Mouse (Mus musculus) small intestine, adult 2 months (tissue): Measurements from ENCODE around the gene Pou6f2. TPM values are rescaled to one million over a fixed set of nuclear protein-coding genes. Genes with fewer than 3 reads are reported as not detected.

ENCODE experiments used
- H3K27ac ChIP-seq: fragments of 200-500 bp; 2 replicates; pipeline ENCODE4 v1.5.1; 2012; ENCODE audit warnings: low read depth, low read length, control low read depth, inconsistent platforms; ENCODE audit not compliant: insufficient read depth
- H3K27me3 ChIP-seq: fragments of 200-500 bp; 2 replicates; pipeline ENCODE4 v1.6.1; 2012; ENCODE audit warnings: mild to moderate bottlenecking, moderate library complexity, low read length, inconsistent platforms; ENCODE audit not compliant: control insufficient read depth, insufficient read depth
- H3K36me3 ChIP-seq: fragments of 200-500 bp; 2 replicates; pipeline ENCODE4 v1.6.1; 2012; ENCODE audit warnings: mild to moderate bottlenecking, low read length, control low read depth, inconsistent platforms; ENCODE audit not compliant: control insufficient read depth, insufficient read depth
- H3K4me1 ChIP-seq: fragments of 200-500 bp; 2 replicates; pipeline ENCODE4 v1.6.1; 2012; ENCODE audit warnings: low read length, inconsistent platforms, mixed read lengths; ENCODE audit not compliant: control insufficient read depth, insufficient read depth, insufficient read length
- H3K4me3 ChIP-seq: fragments of 200-500 bp; 2 replicates; pipeline ENCODE4 v1.5.1; 2012; ENCODE audit warnings: low read depth, mild to moderate bottlenecking, control low read depth, inconsistent platforms, low read length, moderate library complexity
- CTCF ChIP-seq: fragments of 200-500 bp; IDR thresholded peaks from 2 replicates; pipeline ENCODE4 v1.5.1; 2012; ENCODE audit warnings: low read depth, mild to moderate bottlenecking, control low read depth, inconsistent platforms, low read length, moderate library complexity, mixed read lengths; ENCODE audit not compliant: insufficient replicate concordance, insufficient read length; ENCODE audit errors: extremely low read depth
- POLR2A ChIP-seq: fragments of 200-500 bp; IDR thresholded peaks from 2 replicates; pipeline ENCODE4 v1.6.1; 2012; ENCODE audit warnings: low read depth, mild to moderate bottlenecking, control low read depth, inconsistent platforms, low read length, moderate library complexity
- WGBS: fragments of 180-500 bp; shearing (Covaris S2); methylation state at CpG from one replicate; pipeline ENCODE4 v1.1.7; 2018; 5-methylcytosine and 5-hydroxymethylcytosine counted together
- polyA plus RNA-seq: library from polyadenylated mRNA; depleted of rRNA; stranded (reverse); fragments of >200 nt; gene quantifications from 2 replicates; pipeline ENCODE4 v1.2.3, GENCODE M21; 2012; rRNA removed

The Pou6f2 gene
- polyA plus RNA-seq: not detected in 2 replicates

DNA sequence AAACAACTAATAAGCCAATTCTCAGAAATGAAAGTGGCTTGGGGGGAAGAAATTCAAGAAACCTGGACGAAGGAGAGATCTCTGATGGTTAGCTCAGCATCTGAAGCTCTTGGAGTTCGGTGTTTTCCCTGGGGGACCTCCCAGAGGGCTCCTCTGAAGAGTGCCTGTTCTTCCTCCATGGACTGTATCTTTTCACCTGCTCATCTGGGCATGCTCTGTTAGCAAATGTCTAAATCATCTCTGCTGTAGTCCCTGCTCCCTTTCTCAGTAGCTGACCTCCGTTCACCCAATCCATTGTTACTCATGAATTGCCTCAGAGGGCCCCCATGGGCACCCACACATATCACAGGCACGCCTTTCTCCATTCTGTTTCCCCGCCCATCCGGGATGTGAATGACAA is at the start of gene Pou6f2:
Pou6f2 (minus strand) TSS at position 101 of the 400 bp plus-strand sequence.
- Histone ChIP-seq H3K4me3 (no peak within 1 kb of the TSS), H3K27me3 (no peaks in the 10 kb centered on the region), H3K4me1 (no peaks in the 10 kb centered on the region), H3K36me3 (no peaks in the 10 kb centered on the region), H3K27ac (no peak within 1 kb of the TSS)
- WGBS: 72% methylated on average over 6 of the region's 6 CpGs
- TF ChIP-seq POLR2A (no peak), CTCF (no peak)

DNA sequence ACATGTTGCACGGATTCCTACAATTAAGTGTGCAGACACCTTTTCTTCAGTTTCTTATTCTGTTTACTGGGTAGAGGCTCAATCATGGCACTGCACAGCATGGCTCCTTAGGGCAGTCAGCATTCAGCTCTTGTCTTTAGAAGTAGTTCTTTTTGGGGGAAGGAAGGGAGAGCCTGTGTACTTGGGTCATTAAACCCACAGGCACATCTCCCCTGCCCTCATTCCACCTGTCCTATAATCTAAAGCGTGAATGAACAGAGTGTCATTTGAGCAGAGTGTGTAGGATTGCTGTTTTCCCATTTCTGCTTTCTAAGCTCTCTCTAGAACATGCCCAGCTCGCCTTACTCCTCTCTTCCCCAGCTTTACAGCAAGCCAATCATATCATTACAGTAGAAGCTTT is 42.4 kb upstream of the Pou6f2 start:
- 71% methylated on average over 3 of the region's 3 CpGs for WGBS
- no peak overlapping the region for H3K27ac ChIP-seq
- no peaks in the 10 kb centered on the region for H3K27me3 ChIP-seq
- H3K4me1 ChIP-seq: no peaks in the 10 kb centered on the region
- no peaks in the 10 kb centered on the region for H3K36me3 ChIP-seq
- TF ChIP-seq POLR2A: no peak
- TF ChIP-seq CTCF: no peak
- no peak overlapping the region for H3K4me3 ChIP-seq

DNA sequence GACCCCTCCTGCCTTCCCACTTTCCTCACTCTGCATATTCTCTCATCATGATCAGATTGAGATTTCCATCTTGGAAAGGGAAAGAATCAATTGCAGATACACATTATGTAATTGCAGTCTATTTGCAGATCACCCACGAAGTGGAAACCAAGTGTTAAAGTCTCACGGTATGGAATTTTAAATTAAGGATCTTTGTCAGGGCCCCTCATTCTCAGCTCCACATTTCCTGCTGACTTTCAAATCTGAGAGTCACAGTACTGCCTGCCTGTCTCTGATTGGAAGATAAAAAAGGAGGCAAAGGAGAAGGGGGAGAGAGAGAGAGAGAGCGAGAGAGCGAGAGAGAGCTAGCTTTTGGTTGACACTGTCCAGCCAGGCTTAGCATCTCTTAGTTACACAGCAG is 9.8 kb downstream of the Pou6f2 start:
- WGBS: 85% methylated on average over 4 of the region's 4 CpGs
- no peak overlapping the region for H3K4me3 ChIP-seq
- H3K36me3 ChIP-seq: no peaks in the 10 kb centered on the region
- no peak overlapping the region for H3K27ac ChIP-seq
- H3K4me1 ChIP-seq: no peaks in the 10 kb centered on the region
- TF ChIP-seq POLR2A (no peak), CTCF (no peak)
- no peaks in the 10 kb centered on the region for H3K27me3 ChIP-seq

DNA sequence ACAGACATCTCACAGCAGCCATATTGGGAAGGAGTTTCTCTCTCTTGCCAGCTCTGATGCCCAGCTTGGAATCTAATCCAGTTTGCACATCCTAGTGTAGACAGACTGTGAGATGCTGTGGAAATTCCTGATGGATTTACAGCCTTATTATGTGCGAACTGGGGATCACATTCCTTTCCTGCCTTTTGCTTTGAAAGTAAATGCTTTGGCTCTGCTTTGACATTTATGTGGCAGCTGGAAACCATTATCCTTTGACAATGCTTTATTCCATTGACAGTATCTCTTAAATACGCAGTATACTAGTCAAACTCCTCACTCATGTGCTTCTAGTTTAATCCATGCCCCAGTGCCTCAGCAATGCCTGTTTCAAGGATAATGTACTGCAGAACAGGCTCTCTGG is 34.1 kb downstream of the Pou6f2 start:
- H3K4me1 ChIP-seq: no peaks in the 10 kb centered on the region
- no peaks in the 10 kb centered on the region for H3K27me3 ChIP-seq
- no peaks in the 10 kb centered on the region for H3K36me3 ChIP-seq
- no peak overlapping the region for H3K4me3 ChIP-seq
- no peak overlapping the region for H3K27ac ChIP-seq
- WGBS: 51% methylated on average over 2 of the region's 2 CpGs
- TF ChIP-seq CTCF (no peak), POLR2A (no peak)

DNA sequence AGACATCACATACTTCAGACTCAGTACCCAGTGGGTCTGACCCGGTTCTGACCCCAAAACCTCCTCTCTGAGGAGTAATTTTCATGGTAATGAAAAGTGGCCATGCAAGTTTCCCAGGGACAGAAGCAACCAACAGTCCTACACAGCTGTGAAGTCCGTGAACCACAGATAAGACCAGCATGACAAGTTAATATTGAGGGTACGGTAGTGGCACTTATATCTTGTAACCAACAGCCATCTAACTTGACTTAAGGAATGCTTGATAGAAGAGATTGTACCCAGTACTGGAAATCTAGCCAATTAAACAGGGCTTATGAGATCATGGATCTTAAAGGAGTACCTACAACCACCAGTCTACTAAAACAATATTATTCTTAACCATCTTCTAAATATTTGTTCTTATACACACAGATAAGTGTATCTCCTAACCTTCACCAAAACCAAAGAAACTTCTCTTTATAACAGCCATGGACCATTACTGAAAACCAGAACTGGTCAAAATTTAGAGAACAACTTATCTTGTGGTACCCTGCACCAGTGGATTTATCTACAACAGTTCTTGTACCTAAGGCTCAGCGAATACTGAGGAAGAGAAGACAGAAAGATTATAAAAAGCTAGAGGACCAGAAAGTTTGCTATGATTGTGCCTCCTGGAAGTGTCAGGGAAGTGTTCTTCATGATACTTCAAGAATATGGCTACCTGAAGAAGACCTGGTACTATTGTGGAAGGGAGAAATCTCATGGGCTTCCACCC is 52.7 kb downstream of the Pou6f2 start:
- H3K27ac ChIP-seq: no peak overlapping the region
- TF ChIP-seq CTCF (no peak), POLR2A (no peak)
- H3K36me3 ChIP-seq: no peaks in the 10 kb centered on the region
- no peaks in the 10 kb centered on the region for H3K27me3 ChIP-seq
- H3K4me1 ChIP-seq: no peaks in the 10 kb centered on the region
- WGBS: 48% methylated on average over 4 of the region's 4 CpGs
- H3K4me3 ChIP-seq: no peak overlapping the region

DNA sequence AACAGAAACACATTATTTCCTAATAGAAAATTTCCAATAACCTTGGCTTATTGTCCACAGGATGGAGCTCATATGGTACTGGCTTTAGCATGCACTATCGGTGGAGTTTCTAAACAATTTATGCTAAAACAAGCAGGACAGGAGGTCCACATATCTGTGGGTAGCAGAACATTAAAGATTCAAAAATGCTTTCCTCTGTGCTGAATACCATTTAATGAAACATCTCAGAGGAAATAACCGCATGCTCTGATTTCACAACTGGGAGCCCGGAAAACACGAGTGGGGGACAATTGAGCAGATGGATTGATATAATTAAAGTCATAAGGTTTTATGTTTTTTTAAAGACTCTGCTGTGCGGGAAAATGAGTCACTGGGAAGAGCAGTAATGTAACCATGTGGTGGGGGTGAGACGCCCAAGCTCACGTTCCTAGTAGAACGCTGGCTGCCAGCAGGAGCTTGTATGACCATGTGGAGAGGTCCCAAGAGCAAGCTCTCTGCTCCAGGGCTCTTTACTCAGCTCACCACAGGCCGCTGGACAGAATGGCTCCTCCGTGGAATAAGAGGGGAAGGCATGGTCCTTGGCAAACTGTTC is 58.5 kb downstream of the Pou6f2 start:
- Histone ChIP-seq H3K27ac (no peak overlapping the region), H3K27me3 (no peaks in the 10 kb centered on the region), H3K4me3 (no peak overlapping the region), H3K4me1 (peaks cover 1% of the 10 kb centered on the region; the same call in 1 of the 2 replicates), H3K36me3 (no peaks in the 10 kb centered on the region)
- TF ChIP-seq POLR2A (no peak), CTCF (no peak)
- 76% methylated on average over 10 of the region's 10 CpGs for WGBS

DNA sequence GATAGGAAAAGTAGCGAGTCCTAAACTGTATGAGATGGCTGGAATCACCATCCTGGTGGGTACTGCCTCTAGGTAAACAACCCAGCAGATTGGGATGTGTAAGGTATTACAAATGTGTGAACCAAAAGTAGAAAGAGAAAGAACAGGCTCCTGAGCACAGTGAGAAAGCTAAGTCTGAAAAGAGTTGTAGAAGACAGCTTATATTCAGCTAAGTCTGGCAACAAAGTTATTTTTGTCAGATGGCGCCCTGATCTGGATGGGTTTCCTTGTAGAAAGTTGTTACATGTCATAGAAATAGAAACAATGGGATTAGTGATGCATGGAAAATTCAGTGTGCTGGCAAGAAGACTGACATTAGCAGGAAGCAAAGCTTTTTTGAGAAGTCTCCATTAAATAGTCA is 59.5 kb downstream of the Pou6f2 start:
- H3K36me3 ChIP-seq: no peaks in the 10 kb centered on the region
- TF ChIP-seq POLR2A (no peak), CTCF (no peak)
- WGBS: 78% methylated on average over 2 of the region's 2 CpGs
- H3K4me1 ChIP-seq: peaks cover 2% of the 10 kb centered on the region; the same call in 1 of the 2 replicates
- no peak overlapping the region for H3K4me3 ChIP-seq
- no peaks in the 10 kb centered on the region for H3K27me3 ChIP-seq
- no peak overlapping the region for H3K27ac ChIP-seq
